Mouse (Mus musculus) T-cell, adult 2 months (primary cell): ENCODE data around the gene Nav3.
"Not testable (repeated sequence)": the region's sequence is repeated elsewhere in the genome, so short reads cannot be mapped to it uniquely, and the experiment has no call there.

Experiments
- DNase-seq: peaks from one replicate; pipeline ENCODE4 v3.0.0; 2022; ENCODE audit warnings: low spot score

Gene Nav3

DNA sequence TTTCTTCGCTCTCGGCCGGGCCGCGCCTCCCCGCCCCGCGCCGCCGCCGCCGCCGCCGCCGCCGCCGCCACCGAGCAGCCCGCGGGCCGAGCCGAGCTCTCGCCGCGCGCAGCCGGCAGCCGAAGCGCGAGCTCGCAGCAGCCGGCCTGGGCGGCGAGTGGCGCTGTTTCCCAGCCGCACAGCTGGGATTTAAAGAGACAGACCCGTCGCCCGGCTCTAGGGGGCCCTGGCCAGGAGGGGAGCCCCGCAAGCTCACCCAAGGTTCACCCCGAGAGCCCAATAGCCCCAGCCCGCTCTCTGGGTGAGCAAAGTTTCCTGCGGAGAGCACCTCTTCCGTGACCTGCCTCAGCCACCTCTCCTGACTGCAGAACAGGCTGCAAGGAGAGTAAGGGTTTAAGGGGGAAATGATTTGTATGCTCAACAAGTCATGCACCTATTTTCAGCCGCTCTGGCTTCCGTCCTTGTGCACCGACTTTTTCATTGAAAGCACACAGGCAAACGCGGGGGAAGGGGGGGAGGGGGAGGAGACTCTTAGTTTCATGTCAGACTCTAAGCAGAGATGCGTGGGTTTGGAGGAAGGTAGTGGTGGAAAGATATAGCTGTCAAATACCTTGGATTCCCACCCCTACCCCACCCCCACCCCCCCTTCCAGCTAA is at the start of gene Nav3:
Gene Nav3 (minus strand): TSS at position 367 of the 656 bp plus-strand sequence.
- no peak for DNase-seq

DNA sequence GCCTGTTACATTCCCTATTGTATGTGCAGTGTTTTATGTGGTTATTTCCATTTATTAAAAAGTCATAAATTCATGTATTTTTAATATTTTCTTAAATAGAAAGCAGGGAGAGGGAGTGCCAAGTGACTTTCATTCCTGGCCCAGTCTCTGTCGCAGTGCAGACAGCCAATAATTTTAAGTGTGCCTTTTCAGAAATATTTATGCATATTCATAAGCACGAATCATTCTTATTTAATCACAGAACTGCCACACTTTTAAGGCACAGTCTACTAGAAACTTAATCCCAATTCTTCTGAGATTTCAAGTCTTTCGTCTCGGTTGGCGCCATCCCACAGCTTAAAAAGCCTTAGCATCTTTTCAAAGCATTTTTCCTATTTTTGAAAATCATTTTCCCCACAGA is 29.3 kb upstream of the Nav3 start:
- no peak for DNase-seq

DNA sequence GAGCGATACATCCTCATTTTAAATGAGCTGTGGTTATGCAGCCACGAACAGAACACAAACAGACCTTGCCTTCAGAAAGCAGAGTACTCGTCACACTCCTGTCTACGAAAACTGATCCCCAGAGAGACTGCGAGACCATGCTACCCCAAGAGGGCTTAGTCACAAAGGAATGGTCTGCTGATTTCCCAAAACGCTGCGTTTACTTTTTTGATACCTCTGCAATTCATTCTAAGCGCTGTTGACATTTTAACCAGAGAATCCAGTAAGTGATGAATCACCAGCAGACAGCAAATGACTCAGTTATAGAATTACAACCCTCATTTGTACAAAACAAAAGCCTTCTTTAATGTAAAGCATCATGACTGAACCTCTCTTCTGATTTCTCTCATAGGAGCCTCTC is 28.8 kb upstream of the Nav3 start:
- DNase-seq: no peak

DNA sequence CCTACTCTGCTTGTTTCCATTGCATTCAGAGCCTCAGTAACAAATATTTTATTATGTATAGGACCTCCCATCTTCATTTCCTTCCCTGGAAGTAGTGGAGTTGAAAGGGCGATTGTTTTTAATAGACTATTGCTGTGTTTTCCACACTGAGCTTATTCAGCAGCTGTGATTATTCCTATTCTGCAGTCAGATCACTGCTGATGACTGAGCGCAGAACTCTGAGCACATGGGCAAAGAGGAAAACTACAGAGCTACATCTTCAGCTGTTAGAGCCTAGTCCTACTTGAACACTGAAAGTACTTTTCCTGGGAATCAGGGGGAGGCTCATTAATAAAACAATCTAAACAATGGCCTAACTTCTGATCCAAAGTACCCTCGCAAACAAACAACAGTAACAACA is 23.2 kb upstream of the Nav3 start:
- no peak for DNase-seq

DNA sequence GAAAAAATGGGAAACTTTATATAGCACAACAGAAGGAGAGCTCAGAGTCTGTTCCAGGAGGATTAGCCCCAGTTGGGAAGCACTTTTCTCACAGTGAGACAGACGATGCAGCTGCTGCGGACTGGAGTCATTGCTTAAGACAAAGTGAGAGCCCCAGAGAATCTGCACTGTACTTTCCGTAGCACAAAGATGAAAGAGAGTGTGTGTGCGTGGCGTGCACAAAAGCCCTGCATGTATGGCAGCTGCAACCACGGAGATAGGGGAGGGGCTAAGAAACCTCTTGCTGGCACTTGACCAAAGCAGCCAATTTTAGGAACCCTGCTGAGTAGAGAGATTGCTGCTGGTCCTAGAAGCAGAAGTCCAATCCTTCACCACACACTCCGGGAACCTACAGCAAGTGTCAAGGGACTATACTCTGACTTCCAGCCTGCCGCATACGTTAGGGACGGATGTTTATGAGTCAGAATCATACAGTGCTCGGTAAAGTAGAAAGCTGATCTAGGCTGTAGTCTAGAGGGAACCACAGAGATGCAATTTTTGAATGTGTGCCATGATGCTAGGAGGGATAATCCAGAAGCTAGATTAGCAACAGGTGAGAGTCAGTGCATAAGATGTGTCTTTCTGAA is 21.8 kb upstream of the Nav3 start:
- DNase-seq: no peak

DNA sequence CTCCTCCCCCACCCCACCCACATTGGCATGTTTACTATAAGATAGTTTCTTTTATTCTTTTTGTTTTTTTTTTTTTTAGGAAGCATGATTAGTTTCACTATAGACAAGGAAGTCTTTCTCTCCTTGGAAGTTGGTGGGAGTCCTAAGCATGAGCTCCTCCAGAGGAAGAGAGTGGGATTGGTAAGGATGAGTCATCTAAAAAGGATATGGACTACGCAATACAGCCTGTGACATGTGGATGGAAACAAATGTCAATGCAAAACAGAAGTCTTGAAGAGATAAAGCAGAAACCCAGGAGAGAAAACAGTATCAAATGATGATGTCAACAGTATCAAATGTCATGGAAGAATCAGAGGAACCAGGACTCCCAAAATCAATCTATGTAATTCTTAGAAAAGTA is 18.1 kb upstream of the Nav3 start:
- no peak for DNase-seq

DNA sequence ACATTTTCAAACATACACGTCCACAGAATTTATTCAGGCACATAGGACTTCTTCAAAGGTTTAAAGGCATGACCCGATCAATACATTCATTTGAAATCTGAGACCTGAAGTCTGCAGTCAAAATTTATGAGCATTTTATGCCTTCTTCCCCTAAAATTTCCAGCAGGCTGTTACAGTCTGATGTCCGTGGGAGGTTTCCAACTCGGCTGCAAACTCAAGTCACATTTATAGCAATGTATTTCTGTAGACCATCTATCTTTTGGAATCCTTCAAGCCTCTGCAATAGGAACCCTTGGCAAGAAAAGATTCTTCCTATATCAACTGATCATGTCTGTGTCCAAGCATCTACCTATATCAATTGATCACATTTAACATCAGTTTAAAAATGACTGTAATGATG is 13.4 kb upstream of the Nav3 start:
- no peak for DNase-seq

DNA sequence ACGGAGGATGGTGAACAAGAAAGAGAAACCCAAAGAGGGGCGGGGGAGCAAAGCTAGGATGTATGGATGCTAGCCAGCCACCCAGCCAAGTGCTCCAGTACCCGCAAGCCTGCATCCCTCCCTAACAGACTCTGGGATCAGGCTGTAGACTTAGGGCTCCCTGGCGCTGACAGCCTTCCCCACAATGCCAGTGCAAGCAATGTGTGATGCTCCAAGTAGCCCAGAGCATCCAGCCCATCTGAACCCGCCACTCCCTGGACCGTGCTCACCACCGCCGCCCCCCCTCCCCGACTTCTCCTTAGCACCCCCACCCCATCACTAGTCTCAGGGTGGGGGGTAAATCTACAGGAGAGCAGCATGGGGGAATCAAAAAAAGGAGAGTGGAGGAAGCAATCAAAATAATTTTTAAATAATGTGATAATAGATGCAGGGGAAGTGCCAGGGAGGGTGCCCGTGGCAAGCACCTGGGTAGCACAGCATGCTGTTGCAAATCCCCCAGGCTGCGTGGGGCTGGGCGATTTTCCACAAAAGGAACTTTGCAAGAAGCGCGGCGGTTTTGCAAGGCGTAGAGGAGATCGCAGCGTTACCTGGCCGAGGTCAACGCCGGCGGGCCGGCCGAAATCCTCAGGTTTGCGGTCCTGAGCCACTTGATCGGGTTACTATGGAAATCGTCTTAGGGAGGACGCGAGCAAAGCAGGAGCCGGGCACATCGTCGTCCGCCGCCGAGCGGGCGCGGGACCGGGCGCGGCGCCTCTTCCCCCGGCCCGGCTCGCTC is 754 bp downstream of the Nav3 start:
- DNase-seq: no peak

DNA sequence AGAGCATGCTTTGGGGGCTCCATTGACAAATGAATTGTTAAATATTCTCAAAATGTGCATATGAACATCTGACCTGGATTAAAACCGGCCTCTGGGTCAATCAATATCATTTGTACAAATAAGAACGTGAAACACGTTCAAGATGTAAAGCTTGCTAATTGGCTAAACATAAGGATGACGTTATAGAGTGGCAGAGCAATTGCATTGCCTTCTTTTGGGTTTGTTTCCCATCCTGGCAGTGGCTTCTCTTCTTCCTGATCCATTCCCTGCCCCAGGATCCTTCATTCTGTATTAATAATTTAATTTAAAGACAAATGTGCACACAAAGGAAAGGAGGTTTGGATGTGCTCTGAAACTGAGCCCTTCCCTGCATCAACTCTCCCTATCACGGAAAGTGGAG is 2.4 kb downstream of the Nav3 start:
- no peak for DNase-seq

DNA sequence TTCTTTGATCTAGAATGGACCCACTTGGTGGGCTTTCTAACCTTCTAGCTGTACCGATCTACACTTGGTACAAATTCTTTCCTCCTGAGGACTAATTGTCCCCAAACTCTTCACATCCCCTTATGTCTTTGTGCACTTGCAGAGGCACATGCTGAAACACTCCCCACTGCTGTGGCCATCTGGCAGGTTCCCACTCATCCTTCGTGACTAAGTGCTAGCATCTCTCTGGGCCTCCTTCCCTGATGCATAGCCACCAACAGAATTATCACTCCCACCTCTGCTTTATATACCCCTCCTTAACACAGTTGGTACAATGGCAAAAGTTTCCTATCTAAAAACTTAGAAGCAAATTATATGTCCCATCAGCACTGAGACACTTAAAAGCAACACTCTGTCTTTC is 15.6 kb downstream of the Nav3 start:
- DNase-seq: no peak

DNA sequence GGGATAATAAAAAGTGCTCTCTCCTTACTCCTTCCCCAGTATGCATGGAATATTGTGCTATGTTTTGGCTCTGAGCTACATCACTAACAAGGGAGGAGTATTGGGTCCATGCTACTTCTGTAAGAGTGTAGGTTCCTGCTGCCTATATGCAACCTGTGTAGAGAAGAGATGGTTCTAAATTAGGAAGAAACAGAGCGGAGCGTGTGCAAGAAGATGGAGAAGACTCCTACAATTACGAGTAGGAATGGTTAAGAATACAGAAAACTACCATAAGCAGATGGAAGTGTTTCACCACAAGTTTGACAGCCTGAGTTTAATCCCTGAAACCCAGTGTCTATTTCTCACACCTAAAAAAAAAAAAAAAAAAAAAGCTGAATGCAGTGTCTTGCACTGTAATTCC is 24.9 kb downstream of the Nav3 start:
- DNase-seq: no peak

DNA sequence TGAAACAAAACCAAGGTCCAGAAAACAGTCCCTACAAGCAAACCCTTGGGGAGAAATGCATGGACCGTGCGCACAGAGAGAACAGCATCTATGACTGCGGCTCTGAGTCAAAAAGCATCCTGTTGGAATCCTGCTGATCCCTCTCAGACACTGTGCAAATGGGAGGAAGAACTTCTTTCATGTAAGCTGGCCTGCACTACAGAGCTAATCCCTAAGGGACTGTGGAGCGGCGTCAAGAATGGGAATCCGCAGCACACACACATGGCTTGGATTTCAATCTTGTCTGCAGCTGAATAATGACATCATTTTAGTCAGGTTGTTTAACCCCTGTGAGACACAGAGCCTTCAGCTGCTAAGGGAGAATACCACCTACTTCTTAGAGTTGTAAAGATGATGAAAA is 26.4 kb downstream of the Nav3 start:
- DNase-seq: no peak

DNA sequence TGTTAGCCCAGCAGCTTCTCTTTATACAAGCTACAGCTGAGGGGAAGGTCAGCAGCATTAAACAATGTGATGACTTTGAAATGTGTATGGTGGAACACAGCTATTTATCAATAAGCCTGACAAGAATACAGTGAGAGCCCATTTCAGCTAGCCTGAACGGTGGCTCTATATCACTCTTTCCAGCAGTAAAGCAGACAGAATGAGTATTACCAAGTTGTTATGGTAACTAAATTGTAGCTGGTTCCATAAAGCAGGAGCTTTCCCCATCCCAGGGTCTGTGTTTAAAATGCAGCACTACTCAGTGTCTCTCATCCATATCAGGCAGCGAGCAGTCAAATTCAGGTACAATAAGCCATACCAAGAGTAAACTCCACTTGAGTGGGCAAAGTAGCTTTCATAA is 27.0 kb downstream of the Nav3 start:
- no peak for DNase-seq

DNA sequence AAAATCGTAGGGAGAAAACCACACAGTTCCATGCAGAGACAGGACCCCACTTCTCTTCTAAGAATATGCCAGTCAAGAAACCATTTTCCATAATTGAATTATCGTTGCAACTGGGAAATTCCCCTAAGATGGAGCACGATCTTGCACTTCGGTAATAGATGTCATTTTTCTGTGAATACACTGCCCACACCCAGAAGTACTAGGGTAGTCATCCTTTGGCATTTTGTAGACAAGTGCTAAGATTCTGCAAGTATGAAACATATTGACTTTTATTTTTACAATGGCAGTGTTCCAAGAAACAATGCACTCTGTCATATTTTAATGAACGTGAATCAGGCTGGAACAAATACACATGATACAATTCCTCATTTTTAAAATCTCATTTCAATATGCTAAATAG is 34.5 kb downstream of the Nav3 start:
- DNase-seq: no peak

DNA sequence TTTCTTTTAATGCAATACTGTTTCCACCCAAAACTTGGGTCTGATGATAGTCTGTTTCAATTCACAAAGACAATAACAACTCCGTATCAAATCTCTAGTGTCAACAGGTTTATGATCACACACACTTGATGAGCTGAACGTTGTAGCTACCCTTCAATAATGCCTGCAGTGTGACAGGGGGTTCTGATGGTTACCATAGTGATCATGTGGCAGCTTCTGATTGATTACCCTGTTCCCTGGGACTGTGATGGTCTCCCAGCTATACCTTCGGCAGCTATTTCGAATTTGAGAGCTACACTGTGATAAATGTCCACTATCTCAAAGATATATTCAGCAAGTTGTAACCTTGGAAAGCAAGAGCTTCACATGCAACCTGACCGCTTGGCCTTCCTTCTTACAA is 39.0 kb downstream of the Nav3 start:
- DNase-seq: no peak

DNA sequence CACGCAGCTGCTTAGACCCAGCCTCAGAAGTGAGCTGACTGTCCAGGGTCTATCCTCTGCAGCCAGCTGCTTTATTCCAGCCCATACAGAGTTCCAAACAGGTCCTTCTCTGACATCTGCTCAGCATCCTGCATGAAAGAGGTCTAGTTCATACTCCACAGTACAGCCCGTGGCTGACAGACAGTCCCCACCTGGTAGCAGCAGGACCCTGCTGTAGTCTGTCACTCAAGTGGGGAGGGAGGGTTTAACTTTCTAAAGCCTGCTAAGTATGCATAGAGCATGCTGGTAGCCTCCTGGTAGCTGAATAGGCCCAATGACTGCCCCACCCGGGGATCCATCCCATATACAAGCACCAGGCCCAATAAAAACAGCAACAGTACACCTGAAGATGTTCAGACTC is 40.4 kb downstream of the Nav3 start:
- no peak for DNase-seq

DNA sequence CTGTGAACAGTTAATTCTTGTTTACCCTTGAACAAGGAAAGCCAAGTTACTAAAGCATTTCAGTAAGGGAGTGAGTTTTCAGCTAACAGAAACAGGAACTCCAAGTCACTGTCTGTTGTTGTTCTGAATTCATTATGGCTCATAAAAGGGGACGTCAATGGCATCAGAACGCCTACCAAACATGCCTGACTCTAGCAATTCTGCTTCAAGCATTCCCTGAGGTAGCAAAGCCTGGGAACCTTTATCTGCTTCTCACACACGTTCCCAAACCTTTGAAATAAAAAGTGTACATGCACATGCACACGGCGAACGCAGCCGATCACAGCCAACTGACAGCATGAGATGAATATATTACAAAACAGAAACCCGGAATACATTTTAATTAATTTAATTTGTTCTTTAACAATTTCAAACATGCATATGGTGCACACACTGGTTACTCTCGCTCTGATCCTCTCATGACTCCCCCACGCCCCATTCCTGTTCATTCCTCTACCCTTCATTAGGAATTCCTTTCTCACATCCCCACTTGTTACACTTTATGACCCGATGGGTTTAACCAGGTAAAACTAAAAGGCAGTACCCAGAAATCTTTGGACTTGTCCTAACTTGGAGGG is 42.6 kb downstream of the Nav3 start:
- DNase-seq: no peak

DNA sequence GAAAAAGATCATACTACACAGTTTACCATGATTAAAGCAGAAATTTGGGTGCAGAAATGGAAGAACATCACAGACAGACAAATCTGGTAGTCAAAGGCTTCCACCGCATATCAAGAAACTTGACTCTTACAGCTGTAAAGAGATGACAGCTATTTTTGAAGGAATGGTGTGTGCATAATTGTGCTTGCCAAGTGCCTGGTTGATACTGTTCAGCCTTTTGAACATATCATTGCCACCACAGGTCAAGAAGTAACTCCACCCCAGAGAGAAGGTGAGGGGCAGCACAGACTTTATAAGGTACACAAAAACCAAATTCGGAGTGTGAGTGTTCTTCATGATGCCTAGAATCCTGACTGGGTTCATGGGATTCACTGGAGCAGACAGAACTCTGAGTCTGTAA is 53.1 kb downstream of the Nav3 start:
- no peak for DNase-seq

DNA sequence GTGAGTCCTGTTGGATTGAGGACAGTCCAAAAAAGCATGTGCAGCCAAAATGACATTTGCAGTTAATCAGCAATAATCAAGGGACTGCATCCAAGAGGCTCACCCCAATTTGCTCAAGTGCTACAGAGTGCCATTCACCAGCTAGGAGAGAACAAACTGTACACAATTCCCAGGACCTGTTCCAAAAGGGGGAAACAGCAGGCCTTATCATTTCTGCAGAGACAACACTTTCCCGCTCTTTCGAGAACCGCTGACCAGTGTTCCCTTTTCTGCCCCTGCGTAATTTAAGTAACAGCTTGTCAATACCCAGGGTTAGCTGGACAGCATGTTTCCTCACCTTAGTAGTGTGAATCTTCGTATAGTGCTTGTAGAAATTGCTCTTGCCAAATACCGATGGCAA is 55.4 kb downstream of the Nav3 start:
- DNase-seq: no peak

DNA sequence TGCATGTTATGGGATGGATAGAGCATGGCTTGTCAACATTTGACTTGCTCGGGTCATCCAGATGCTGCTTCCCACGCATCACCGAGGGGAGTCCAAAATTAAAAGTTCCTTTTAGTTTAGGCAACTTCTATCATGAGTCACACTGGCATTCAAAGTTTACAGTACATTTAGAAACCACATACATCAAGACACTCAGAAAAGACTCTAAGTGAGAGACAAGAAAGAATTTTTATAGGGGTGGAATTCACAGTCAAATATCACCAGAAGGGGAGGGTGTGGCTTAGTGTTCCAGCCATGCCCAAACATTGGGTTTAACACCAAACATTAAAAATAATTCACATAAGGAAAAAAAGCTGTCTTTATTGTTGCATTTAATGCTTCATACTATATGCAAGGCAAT is 57.4 kb downstream of the Nav3 start:
- no peak for DNase-seq

DNA sequence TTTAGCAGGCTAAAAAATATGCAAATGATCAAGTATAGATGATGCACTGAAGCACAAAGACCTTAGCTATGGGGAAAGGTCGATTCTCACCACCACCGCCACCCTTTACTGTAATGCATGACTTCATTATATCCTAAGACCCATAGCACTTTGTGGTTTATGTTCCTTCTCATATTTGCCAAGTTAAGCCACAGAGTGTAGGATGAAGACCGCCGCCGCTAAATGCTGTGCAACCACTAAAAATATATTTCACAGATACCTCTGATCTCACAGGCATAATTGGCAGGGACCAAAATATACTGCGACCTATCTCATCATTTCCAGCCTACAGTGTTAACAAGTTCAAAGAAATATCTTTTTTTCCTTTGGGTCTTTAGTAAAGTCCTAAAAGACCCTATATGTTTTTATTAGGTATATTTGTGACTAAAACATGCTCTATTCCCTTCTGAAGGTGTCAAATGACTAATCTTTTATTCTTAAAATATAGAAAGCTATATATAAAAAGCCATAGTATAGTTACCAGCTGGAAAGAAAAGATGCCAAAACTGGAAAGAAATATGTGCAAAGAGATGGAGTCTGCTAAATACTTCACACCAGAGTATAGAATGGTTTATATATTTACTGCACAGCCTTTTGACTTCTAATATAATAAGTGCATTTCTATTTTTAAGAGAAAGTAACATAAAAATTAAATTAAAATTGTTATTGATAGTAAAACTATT is 69.4 kb downstream of the Nav3 start:
- no peak for DNase-seq

DNA sequence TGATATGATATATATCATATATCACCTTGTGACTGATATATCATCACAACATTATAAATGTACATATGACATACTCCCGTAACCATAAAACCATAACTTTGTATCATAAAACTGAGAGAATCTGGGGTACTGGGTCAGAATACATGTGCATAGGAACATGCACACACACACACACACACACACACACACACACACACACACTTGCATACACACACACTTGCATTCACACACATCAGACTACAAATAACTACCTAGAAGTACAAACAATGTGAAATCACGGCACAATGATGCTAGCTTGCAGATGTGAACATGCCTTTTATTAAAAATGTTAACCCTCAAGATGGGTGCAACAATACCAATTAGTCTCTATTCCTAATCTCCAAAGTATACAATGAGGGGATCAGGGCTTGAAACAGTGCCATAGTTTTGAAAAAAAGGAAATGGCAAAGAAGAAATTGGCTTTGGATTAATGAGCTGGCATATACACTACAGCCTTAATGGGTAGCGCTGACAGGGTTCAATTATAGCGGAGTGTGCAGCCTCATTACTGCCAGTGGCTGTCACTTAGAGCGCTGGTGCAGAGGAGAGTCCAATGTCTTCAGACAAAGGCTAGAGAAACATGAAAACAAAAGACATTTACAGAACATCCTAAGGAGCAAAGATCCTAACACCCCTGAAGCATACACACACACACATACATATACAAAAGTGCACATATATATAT is 72.3 kb downstream of the Nav3 start:
- not testable (repeated sequence) for DNase-seq
